Mouse (Mus musculus): ENCODE results near the gene Spata31d1b. TPM values are rescaled to one million over a fixed set of nuclear protein-coding genes. Genes with fewer than 3 reads are reported as not detected.
"Not testable (repeated sequence)": the region's sequence is repeated elsewhere in the genome, so short reads cannot be mapped to it uniquely, and the experiment has no call there.

Gene Spata31d1b
- polyA plus RNA-seq, 1 experiment: 0.03 TPM

GRCm38 (mm10) chr13:59733936-59734335, 21.9 kb downstream of the Spata31d1b start:
- TF ChIP-seq POLR2A (IDR thresholded peaks at IDR 0.05; ENCODE audit: borderline replicate concordance, extremely low read depth, insufficient read depth, insufficient read length, poor library complexity, severe bottlenecking) (no peak), CTCF (IDR thresholded peaks at IDR 0.05; ENCODE audit: borderline replicate concordance, extremely low read depth, insufficient read depth, insufficient read length) (no peak)
- DNase-seq (ENCODE audit: low read depth): no peak

- DNase-seq (ENCODE audit: low read depth): not testable (repeated sequence)
Observed at GRCm38 (mm10) chr13:59734347-59734746, 22.3 kb downstream of the Spata31d1b start.

- TF ChIP-seq CTCF (IDR thresholded peaks at IDR 0.05; ENCODE audit: borderline replicate concordance, extremely low read depth, insufficient read depth, insufficient read length): no peak
- TF ChIP-seq POLR2A (IDR thresholded peaks at IDR 0.05; ENCODE audit: borderline replicate concordance, extremely low read depth, insufficient read depth, insufficient read length, poor library complexity, severe bottlenecking): no peak
- peak; percentile 64 for DNase-seq (ENCODE audit: low read depth)
Observed at GRCm38 (mm10) chr13:59735190-59735589, 23.1 kb downstream of the Spata31d1b start.

GRCm38 (mm10) chr13:59738455-59738854, 26.4 kb downstream of the Spata31d1b start:
- TF ChIP-seq POLR2A (IDR thresholded peaks at IDR 0.05; ENCODE audit: borderline replicate concordance, extremely low read depth, insufficient read depth, insufficient read length, poor library complexity, severe bottlenecking) (no peak), CTCF (IDR thresholded peaks at IDR 0.05; ENCODE audit: borderline replicate concordance, extremely low read depth, insufficient read depth, insufficient read length) (no peak)
- DNase-seq (ENCODE audit: low read depth): no peak

GRCm38 (mm10) chr13:59739397-59739796, 27.3 kb downstream of the Spata31d1b start:
- TF ChIP-seq CTCF (IDR thresholded peaks at IDR 0.05; ENCODE audit: borderline replicate concordance, extremely low read depth, insufficient read depth, insufficient read length): no peak
- TF ChIP-seq POLR2A (IDR thresholded peaks at IDR 0.05; ENCODE audit: borderline replicate concordance, extremely low read depth, insufficient read depth, insufficient read length, poor library complexity, severe bottlenecking): no peak
- no peak for DNase-seq (ENCODE audit: low read depth)

DNA sequence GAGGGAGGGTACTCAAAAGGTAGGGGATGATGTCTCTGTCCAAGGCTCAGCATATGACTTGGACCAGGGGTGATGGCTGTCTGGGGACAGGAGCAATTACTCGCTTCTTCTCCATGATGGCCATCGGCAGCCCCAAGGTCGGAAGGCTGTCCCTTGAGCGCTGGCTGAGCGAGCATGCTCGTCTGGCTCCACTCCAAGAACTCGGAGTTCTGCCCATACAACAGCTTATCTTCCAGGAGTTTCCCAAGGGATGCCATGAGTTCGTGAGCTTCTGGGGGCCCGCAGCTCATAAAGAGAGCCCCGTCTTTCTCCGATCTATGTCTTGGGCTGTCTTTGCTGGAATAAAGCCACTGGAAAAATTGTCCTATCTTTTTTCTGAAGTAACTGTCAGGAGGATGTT, 29.0 kb downstream of the Spata31d1b start:
- TF ChIP-seq POLR2A (IDR thresholded peaks at IDR 0.05; ENCODE audit: borderline replicate concordance, extremely low read depth, insufficient read depth, insufficient read length, poor library complexity, severe bottlenecking): no peak
- no peak for TF ChIP-seq CTCF (IDR thresholded peaks at IDR 0.05; ENCODE audit: borderline replicate concordance, extremely low read depth, insufficient read depth, insufficient read length)

DNA sequence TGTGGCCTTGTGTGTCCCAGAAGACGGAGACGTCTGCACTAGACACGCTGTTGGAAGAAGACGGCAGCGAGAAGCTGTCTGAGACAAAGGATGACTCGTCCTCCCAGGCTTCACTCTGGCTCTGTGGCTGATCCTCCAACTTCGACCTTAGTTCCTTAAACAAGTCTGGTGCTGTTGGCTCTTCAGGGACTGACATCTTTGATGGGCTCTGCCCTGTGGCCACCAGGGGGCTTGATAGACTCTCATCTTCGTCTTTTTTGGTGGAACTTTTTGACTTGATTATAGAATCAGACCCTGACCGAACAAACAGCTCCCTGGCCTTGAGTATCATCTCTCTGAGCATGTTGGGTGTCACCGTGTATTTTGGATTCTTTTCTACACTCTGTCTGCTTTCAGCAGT, 29.6 kb downstream of the Spata31d1b start:
- TF ChIP-seq POLR2A (IDR thresholded peaks at IDR 0.05; ENCODE audit: borderline replicate concordance, extremely low read depth, insufficient read depth, insufficient read length, poor library complexity, severe bottlenecking) (no peak), CTCF (IDR thresholded peaks at IDR 0.05; ENCODE audit: borderline replicate concordance, extremely low read depth, insufficient read depth, insufficient read length) (peak; percentile 26; the same call in 1 of the 2 replicates)
- no peak for DNase-seq (ENCODE audit: low read depth)

More for the DNA sequence above, 29.0 kb downstream of the Spata31d1b start:
- DNase-seq (ENCODE audit: low read depth): no peak

- TF ChIP-seq POLR2A (IDR thresholded peaks at IDR 0.05; ENCODE audit: borderline replicate concordance, extremely low read depth, insufficient read depth, insufficient read length, poor library complexity, severe bottlenecking): no peak
- no peak for TF ChIP-seq CTCF (IDR thresholded peaks at IDR 0.05; ENCODE audit: borderline replicate concordance, extremely low read depth, insufficient read depth, insufficient read length)
- no peak for DNase-seq (ENCODE audit: low read depth)
Observed at GRCm38 (mm10) chr13:59745462-59745861, 33.4 kb downstream of the Spata31d1b start.

DNA sequence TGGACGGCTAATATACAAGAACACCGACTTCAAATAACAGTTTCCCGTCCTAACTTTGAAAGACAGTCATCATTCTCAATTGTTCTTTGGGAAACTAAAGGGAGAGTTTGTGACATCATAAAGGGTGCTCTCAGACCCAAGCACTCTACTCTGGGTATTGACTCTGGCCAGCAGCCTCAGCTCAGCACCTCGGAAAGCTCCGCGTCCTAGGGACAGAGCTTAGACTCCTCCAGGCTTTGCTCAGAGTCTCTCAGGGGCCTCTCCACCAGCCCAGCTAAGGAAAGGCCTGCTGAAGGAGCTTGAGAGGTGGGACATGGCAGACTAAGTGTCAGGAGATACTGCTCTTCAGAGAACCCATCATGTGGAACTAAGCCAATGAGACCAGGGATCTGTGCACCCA, 34.1 kb downstream of the Spata31d1b start:
- TF ChIP-seq POLR2A (IDR thresholded peaks at IDR 0.05; ENCODE audit: borderline replicate concordance, extremely low read depth, insufficient read depth, insufficient read length, poor library complexity, severe bottlenecking): no peak
- TF ChIP-seq CTCF (IDR thresholded peaks at IDR 0.05; ENCODE audit: borderline replicate concordance, extremely low read depth, insufficient read depth, insufficient read length): no peak
- DNase-seq (ENCODE audit: low read depth): no peak

GRCm38 (mm10) chr13:59746711-59747110, 34.6 kb downstream of the Spata31d1b start, which contains the start of gene 1700014D04Rik:
Gene 1700014D04Rik, minus strand, starts transcription at chr13:59746752.
- no peak for DNase-seq (ENCODE audit: low read depth)
- no peak for TF ChIP-seq CTCF (IDR thresholded peaks at IDR 0.05; ENCODE audit: borderline replicate concordance, extremely low read depth, insufficient read depth, insufficient read length)
- no peak for TF ChIP-seq POLR2A (IDR thresholded peaks at IDR 0.05; ENCODE audit: borderline replicate concordance, extremely low read depth, insufficient read depth, insufficient read length, poor library complexity, severe bottlenecking)

GRCm38 (mm10) chr13:59750310-59750709, 38.2 kb downstream of the Spata31d1b start:
- no peak for DNase-seq (ENCODE audit: low read depth)
- TF ChIP-seq POLR2A (IDR thresholded peaks at IDR 0.05; ENCODE audit: borderline replicate concordance, extremely low read depth, insufficient read depth, insufficient read length, poor library complexity, severe bottlenecking): no peak
- no peak for TF ChIP-seq CTCF (IDR thresholded peaks at IDR 0.05; ENCODE audit: borderline replicate concordance, extremely low read depth, insufficient read depth, insufficient read length)

DNA sequence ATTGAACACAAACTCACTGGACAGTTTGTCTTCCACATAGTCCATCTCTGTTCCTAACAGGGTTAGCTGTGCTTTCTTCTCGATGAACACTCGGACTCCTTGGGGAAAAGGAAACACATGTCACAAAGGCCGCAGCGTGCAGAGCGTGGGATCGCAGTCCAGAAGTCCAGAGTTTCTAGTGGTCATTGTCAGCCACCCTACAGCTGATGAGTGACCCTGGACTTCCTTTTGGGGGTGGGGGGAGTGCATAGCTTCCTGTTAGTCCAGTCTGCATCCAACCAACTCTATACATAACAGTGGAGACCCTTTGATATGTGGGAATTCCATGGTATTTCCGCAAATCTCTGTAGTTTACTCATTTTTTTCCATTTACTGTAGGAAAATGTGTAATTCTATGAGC, 44.8 kb downstream of the Spata31d1b start:
- DNase-seq (ENCODE audit: low read depth): peak; percentile 3
- no peak for TF ChIP-seq POLR2A (IDR thresholded peaks at IDR 0.05; ENCODE audit: borderline replicate concordance, extremely low read depth, insufficient read depth, insufficient read length, poor library complexity, severe bottlenecking)
- no peak for TF ChIP-seq CTCF (IDR thresholded peaks at IDR 0.05; ENCODE audit: borderline replicate concordance, extremely low read depth, insufficient read depth, insufficient read length)

DNA sequence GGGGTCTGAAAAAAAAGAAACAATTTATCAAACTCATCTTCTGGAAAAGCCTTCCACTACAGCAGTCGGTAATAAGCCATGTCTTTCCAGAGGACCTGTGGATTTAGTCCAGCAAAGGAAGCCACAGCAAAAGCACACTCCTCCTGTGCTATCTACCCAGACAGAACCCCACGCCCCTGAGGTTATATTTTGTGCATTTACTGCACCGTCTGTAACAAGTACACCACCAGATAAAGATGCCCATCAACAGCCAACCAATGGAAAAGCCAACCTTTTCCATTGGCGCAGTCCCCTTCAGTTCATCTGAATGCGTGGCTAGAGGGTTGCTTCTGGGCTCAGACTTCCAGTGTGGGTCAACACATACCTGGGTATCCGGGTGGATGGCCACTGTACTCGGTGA, 50.7 kb downstream of the Spata31d1b start:
- no peak for TF ChIP-seq CTCF (IDR thresholded peaks at IDR 0.05; ENCODE audit: borderline replicate concordance, extremely low read depth, insufficient read depth, insufficient read length)
- no peak for TF ChIP-seq POLR2A (IDR thresholded peaks at IDR 0.05; ENCODE audit: borderline replicate concordance, extremely low read depth, insufficient read depth, insufficient read length, poor library complexity, severe bottlenecking)
- no peak for DNase-seq (ENCODE audit: low read depth)
